Mouse (Mus musculus) lung, embryonic 16.5 days (tissue): ENCODE results near the gene Mapk1. TPM values are rescaled to one million over a fixed set of nuclear protein-coding genes. Genes with fewer than 3 reads are reported as not detected.

Experiments
- ATAC-seq: fragments of 200-750 bp; cut with Nextera tagmentation; 2 replicates; pipeline ENCODE4 v1.8.0; 2017; ENCODE audit warnings: low read depth, mild to moderate bottlenecking, moderate library complexity
- H3K27ac ChIP-seq: fragments of 300-500 bp; sonication (generic); 2 replicates; pipeline ENCODE4 v1.5.1; 2014; ENCODE audit warnings: mild to moderate bottlenecking, control low read depth, low read length
- H3K27me3 ChIP-seq: fragments of 300-500 bp; sonication (generic); 2 replicates; pipeline ENCODE4 v1.6.1; 2014; ENCODE audit warnings: low read depth, low read length, mixed read lengths; ENCODE audit not compliant: control insufficient read depth, insufficient read depth
- H3K36me3 ChIP-seq: fragments of 300-500 bp; sonication (generic); 2 replicates; pipeline ENCODE4 v1.6.1; 2014; ENCODE audit warnings: low read length; ENCODE audit not compliant: control insufficient read depth, insufficient read depth
- H3K4me1 ChIP-seq: fragments of 300-500 bp; sonication (generic); replicated peaks from 2 replicates; pipeline ENCODE4 v1.6.1; 2014; ENCODE audit warnings: low read length, mixed read lengths; ENCODE audit not compliant: control insufficient read depth, insufficient read depth
- H3K4me2 ChIP-seq: fragments of 300-500 bp; sonication (generic); 2 replicates; pipeline ENCODE4 v1.6.1; 2014; ENCODE audit warnings: low read depth, low read length, control low read depth
- H3K4me3 ChIP-seq: fragments of 300-500 bp; sonication (generic); 2 replicates; pipeline ENCODE4 v1.5.1; 2014; ENCODE audit warnings: mild to moderate bottlenecking, low read length, control low read depth
- H3K9ac ChIP-seq: fragments of 300-500 bp; sonication (generic); 2 replicates; pipeline ENCODE4 v1.6.1; 2014; ENCODE audit warnings: low read length, control low read depth
- H3K9me3 ChIP-seq: fragments of 300-500 bp; sonication (generic); 2 replicates; pipeline ENCODE4 v1.6.1; 2016; ENCODE audit warnings: low read length; ENCODE audit not compliant: control insufficient read depth
- WGBS: fragments of 180-500 bp; shearing (Covaris S2); extraction: QIAGEN DNeasy Blood & Tissue Kit; methylation state at CpG from one replicate; pipeline ENCODE4 v1.1.7; 2014; 5-methylcytosine and 5-hydroxymethylcytosine counted together
- polyA plus RNA-seq: library from polyadenylated mRNA; unstranded; fragments of >200 nt; fragmentation: Nextera tagmentation; extraction: Ambion mirVana; gene quantifications from 2 replicates; pipeline ENCODE4 v1.2.1, GENCODE M21; 2015

Gene Mapk1
- polyA plus RNA-seq, 1 experiment from 2014 or later: 150 TPM

- no peak overlapping the region for H3K9ac ChIP-seq
- H3K27ac ChIP-seq: no peak overlapping the region
- peaks cover 47% of the 10 kb centered on the region for H3K36me3 ChIP-seq
- H3K27me3 ChIP-seq: no peaks in the 10 kb centered on the region
- H3K4me1 ChIP-seq: no peaks in the 10 kb centered on the region
- H3K9me3 ChIP-seq: no peaks in the 10 kb centered on the region
- H3K4me2 ChIP-seq: no peak overlapping the region
- 73% methylated on average over 13 of the region's 13 CpGs for WGBS
- H3K4me3 ChIP-seq: no peak overlapping the region
- ATAC-seq: no peak
These were observed 103.5 kb downstream of the Mapk1 start for GRCm38 (mm10) chr16:17086669-17087193.

- Histone ChIP-seq H3K27ac (no peak overlapping the region), H3K9ac (no peak overlapping the region), H3K36me3 (peaks cover 59% of the 10 kb centered on the region), H3K4me2 (no peak overlapping the region), H3K4me3 (no peak overlapping the region), H3K4me1 (no peaks in the 10 kb centered on the region), H3K9me3 (no peaks in the 10 kb centered on the region), H3K27me3 (no peaks in the 10 kb centered on the region)
- WGBS: 65% methylated on average over 3 of the region's 3 CpGs
- ATAC-seq: no peak
These were observed 105.2 kb downstream of the Mapk1 start for GRCm38 (mm10) chr16:17088346-17088745.

- H3K4me3 ChIP-seq: no peak overlapping the region
- H3K4me1 ChIP-seq: no peaks in the 10 kb centered on the region
- H3K4me2 ChIP-seq: no peak overlapping the region
- H3K9me3 ChIP-seq: no peaks in the 10 kb centered on the region
- no peak for ATAC-seq
- no peak overlapping the region for H3K27ac ChIP-seq
- WGBS: 91% methylated on average over 3 of the region's 3 CpGs
- no peaks in the 10 kb centered on the region for H3K27me3 ChIP-seq
- H3K9ac ChIP-seq: no peak overlapping the region
- peaks cover 66% of the 10 kb centered on the region for H3K36me3 ChIP-seq
These were observed 113.8 kb downstream of the Mapk1 start for GRCm38 (mm10) chr16:17096938-17097337.

Other genes with a start within 250 kb of the Mapk1 start
- 8.3 and 11.8 TPM in 2 replicates for gene Spag6l, start 153.9 kb upstream of the Mapk1 start, polyA plus RNA-seq
- gene Igll1, start 119.4 kb upstream of the Mapk1 start, polyA plus RNA-seq: 0.41 and 0.93 TPM in 2 replicates
- gene Top3b, start 112.6 kb upstream of the Mapk1 start, polyA plus RNA-seq: 64.1 and 69.5 TPM in 2 replicates
- 2.6 and 4.7 TPM in 2 replicates for gene Vpreb1, start 112.5 kb upstream of the Mapk1 start, polyA plus RNA-seq
- 37.2 and 38.2 TPM in 2 replicates for gene Ppm1f, start 86.9 kb upstream of the Mapk1 start, polyA plus RNA-seq
- 20.3 and 23.2 TPM in 2 replicates for gene Ypel1, start 86.3 kb downstream of the Mapk1 start, polyA plus RNA-seq
- gene Ppil2, start 127.9 kb downstream of the Mapk1 start, polyA plus RNA-seq: 143 and 146 TPM in 2 replicates
- 23.8 and 28.7 TPM in 2 replicates for gene 2610318N02Rik, start 141.8 kb downstream of the Mapk1 start, polyA plus RNA-seq
- gene Sdf2l1, start 149.0 kb downstream of the Mapk1 start, polyA plus RNA-seq: 85.6 and 88.8 TPM in 2 replicates
- 6.1 and 6.2 TPM in 2 replicates for gene Ydjc, start 161.2 kb downstream of the Mapk1 start, polyA plus RNA-seq
- 0.20 and 0.44 TPM in 2 replicates for gene Ccdc116, start 163.8 kb downstream of the Mapk1 start, polyA plus RNA-seq
- gene Ube2l3, start 219.3 kb downstream of the Mapk1 start, polyA plus RNA-seq: 330 and 339 TPM in 2 replicates
- 0.16 and 0.20 TPM in 2 replicates for gene Rimbp3, start 225.2 kb downstream of the Mapk1 start, polyA plus RNA-seq